Mouse (Mus musculus): ENCODE measurements around the gene Optn. TPM values are rescaled to one million over a fixed set of nuclear protein-coding genes. Genes with fewer than 3 reads are reported as not detected.
"Not testable (repeated sequence)": the region's sequence is repeated elsewhere in the genome, so short reads cannot be mapped to it uniquely, and the experiment has no call there.

Optn gene
- 5.3 and 5.6 TPM in 2 replicates for polyA plus RNA-seq (2015; fragmentation: Nextera tagmentation; extraction: Ambion mirVana)

- Histone ChIP-seq H3K9ac (peak within 1 kb of the TSS; percentile 73), H3K9me3 (no peaks in the 10 kb centered on the region), H3K27ac (no peak within 1 kb of the TSS), H3K4me3 (peak within 1 kb of the TSS; percentile 63), H3K4me1 (peaks cover 11% of the 10 kb centered on the region), H3K27me3 (no peaks in the 10 kb centered on the region), H3K4me2 (replicated peaks) (peak within 1 kb of the TSS; percentile 96), H3K36me3 (no peaks in the 10 kb centered on the region)
- ATAC-seq (ENCODE audit: low FRiP score, low read depth) = peak; percentile 89
- WGBS = 1% methylated on average over 63 of the region's 63 CpGs
Measured at GRCm38 (mm10) chr2:5063299-5064205, at the start of gene Optn. Optn (minus strand) TSS chr2:5064051.

- Histone ChIP-seq H3K4me1 (peaks cover 19% of the 10 kb centered on the region), H3K9me3 (peaks cover 1% of the 10 kb centered on the region; the same call in 1 of the 2 replicates), H3K36me3 (no peaks in the 10 kb centered on the region), H3K9ac (no peak overlapping the region), H3K4me3 (no peak overlapping the region), H3K4me2 (replicated peaks) (no peak overlapping the region), H3K27ac (no peak overlapping the region), H3K27me3 (no peaks in the 10 kb centered on the region)
- ATAC-seq (ENCODE audit: low FRiP score, low read depth) = no peak
- 44% methylated on average over 8 of the region's 8 CpGs for WGBS
Measured at GRCm38 (mm10) chr2:5112785-5113291, 49.0 kb upstream of the Optn start.

- Histone ChIP-seq H3K9me3 (peaks cover 14% of the 10 kb centered on the region), H3K36me3 (no peaks in the 10 kb centered on the region), H3K4me3 (no peak overlapping the region), H3K27me3 (no peaks in the 10 kb centered on the region), H3K9ac (no peak overlapping the region), H3K4me2 (replicated peaks) (no peak overlapping the region), H3K27ac (no peak overlapping the region), H3K4me1 (peaks cover 20% of the 10 kb centered on the region)
- no peak for ATAC-seq (ENCODE audit: low FRiP score, low read depth)
- 66% methylated on average over 1 of the region's 1 CpGs for WGBS
Measured at GRCm38 (mm10) chr2:5102891-5103290, 39.0 kb upstream of the Optn start.

- 81% methylated on average over 10 of the region's 10 CpGs for WGBS
- ATAC-seq (ENCODE audit: low FRiP score, low read depth) = no peak
Measured at GRCm38 (mm10) chr2:5101743-5102245, 37.9 kb upstream of the Optn start.

GRCm38 (mm10) chr2:5099176-5099575 lies 35.3 kb upstream of the Optn start:
- Histone ChIP-seq H3K9ac (no peak overlapping the region), H3K4me2 (replicated peaks) (no peak overlapping the region; the same call in 1 of the 2 replicates), H3K27me3 (no peaks in the 10 kb centered on the region; the same call in 1 of the 2 replicates), H3K36me3 (no peaks in the 10 kb centered on the region), H3K27ac (no peak overlapping the region; the same call in 1 of the 2 replicates), H3K4me3 (no peak overlapping the region), H3K4me1 (peaks cover 23% of the 10 kb centered on the region), H3K9me3 (no peaks in the 10 kb centered on the region; the same call in 1 of the 2 replicates)
- 35% methylated on average over 6 of the region's 6 CpGs for WGBS
- peak; percentile 54; the same call in 1 of the 2 replicates for ATAC-seq (ENCODE audit: low FRiP score, low read depth)

More at GRCm38 (mm10) chr2:5101743-5102245, 37.9 kb upstream of the Optn start:
- no peaks in the 10 kb centered on the region; the same call in 1 of the 2 replicates for H3K27me3 ChIP-seq
- peaks cover 6% of the 10 kb centered on the region for H3K9me3 ChIP-seq
- no peaks in the 10 kb centered on the region for H3K36me3 ChIP-seq
- no peak overlapping the region for H3K9ac ChIP-seq
- H3K27ac ChIP-seq = no peak overlapping the region
- H3K4me1 ChIP-seq = peaks cover 23% of the 10 kb centered on the region
- H3K4me2 ChIP-seq (replicated peaks) = no peak overlapping the region
- H3K4me3 ChIP-seq = no peak overlapping the region

GRCm38 (mm10) chr2:5097786-5098445 lies 34.1 kb upstream of the Optn start:
- Histone ChIP-seq H3K36me3 (no peaks in the 10 kb centered on the region), H3K9ac (peak overlapping the region; percentile 59), H3K4me3 (peak overlapping the region; percentile 30), H3K27ac (no peak overlapping the region), H3K9me3 (no peaks in the 10 kb centered on the region; the same call in 1 of the 2 replicates), H3K27me3 (no peaks in the 10 kb centered on the region; the same call in 1 of the 2 replicates), H3K4me2 (replicated peaks) (peak overlapping the region; percentile 62), H3K4me1 (peaks cover 23% of the 10 kb centered on the region)
- WGBS = 15% methylated on average over 20 of the region's 20 CpGs
- 0 out of 2 replicates have a peak, but pooled peaks have one; percentile 54 for ATAC-seq (ENCODE audit: low FRiP score, low read depth)

GRCm38 (mm10) chr2:5095316-5095715 lies 31.5 kb upstream of the Optn start:
- H3K4me3 ChIP-seq = no peak overlapping the region
- no peak for ATAC-seq (ENCODE audit: low FRiP score, low read depth)
- H3K4me1 ChIP-seq = peaks cover 23% of the 10 kb centered on the region
- no peak overlapping the region for H3K27ac ChIP-seq
- H3K27me3 ChIP-seq = no peaks in the 10 kb centered on the region; the same call in 1 of the 2 replicates
- no peak overlapping the region for H3K4me2 ChIP-seq (replicated peaks)
- H3K9me3 ChIP-seq = no peaks in the 10 kb centered on the region; the same call in 1 of the 2 replicates
- WGBS = 24% methylated on average over 1 of the region's 1 CpGs
- no peaks in the 10 kb centered on the region for H3K36me3 ChIP-seq
- no peak overlapping the region for H3K9ac ChIP-seq

- H3K4me1 ChIP-seq = peaks cover 21% of the 10 kb centered on the region
- H3K4me2 ChIP-seq (replicated peaks) = no peak overlapping the region
- H3K4me3 ChIP-seq = no peak overlapping the region
- ATAC-seq (ENCODE audit: low FRiP score, low read depth) = no peak
- no peak overlapping the region for H3K9ac ChIP-seq
- no peaks in the 10 kb centered on the region; the same call in 1 of the 2 replicates for H3K9me3 ChIP-seq
- WGBS = 83% methylated on average over 5 of the region's 5 CpGs
- no peak overlapping the region for H3K27ac ChIP-seq
- H3K27me3 ChIP-seq = no peaks in the 10 kb centered on the region; the same call in 1 of the 2 replicates
- H3K36me3 ChIP-seq = no peaks in the 10 kb centered on the region
Measured at GRCm38 (mm10) chr2:5094876-5095275, 31.0 kb upstream of the Optn start.

- H3K4me3 ChIP-seq; H3K36me3 ChIP-seq; ATAC-seq (ENCODE audit: low FRiP score, low read depth); H3K9me3 ChIP-seq; H3K9ac ChIP-seq; H3K4me1 ChIP-seq; H3K4me2 ChIP-seq (replicated peaks); H3K27me3 ChIP-seq; H3K27ac ChIP-seq: not testable (repeated sequence)
- 87% methylated on average over 3 of the region's 4 CpGs for WGBS
Measured at GRCm38 (mm10) chr2:5090385-5090784, 26.5 kb upstream of the Optn start.

- H3K27me3 ChIP-seq = no peaks in the 10 kb centered on the region
Measured at GRCm38 (mm10) chr2:5087667-5088066, 23.8 kb upstream of the Optn start.

GRCm38 (mm10) chr2:5083739-5084138 lies 19.9 kb upstream of the Optn start:
- H3K4me2 ChIP-seq (replicated peaks) = no peak overlapping the region
- WGBS = 85% methylated on average over 7 of the region's 7 CpGs

More at GRCm38 (mm10) chr2:5087667-5088066, 23.8 kb upstream of the Optn start:
- Histone ChIP-seq H3K27ac (no peak overlapping the region), H3K4me3 (no peak overlapping the region), H3K4me1 (no peaks in the 10 kb centered on the region), H3K9ac (no peak overlapping the region), H3K4me2 (replicated peaks) (no peak overlapping the region), H3K9me3 (no peaks in the 10 kb centered on the region), H3K36me3 (no peaks in the 10 kb centered on the region)
- no peak for ATAC-seq (ENCODE audit: low FRiP score, low read depth)
- WGBS = 79% methylated on average over 3 of the region's 3 CpGs

More at GRCm38 (mm10) chr2:5083739-5084138, 19.9 kb upstream of the Optn start:
- no peak for ATAC-seq (ENCODE audit: low FRiP score, low read depth)
- no peaks in the 10 kb centered on the region for H3K27me3 ChIP-seq
- H3K36me3 ChIP-seq = no peaks in the 10 kb centered on the region
- H3K9ac ChIP-seq = no peak overlapping the region
- H3K9me3 ChIP-seq = no peaks in the 10 kb centered on the region
- H3K4me1 ChIP-seq = peaks cover 7% of the 10 kb centered on the region
- no peak overlapping the region for H3K27ac ChIP-seq
- H3K4me3 ChIP-seq = no peak overlapping the region

All from limb, embryonic 13.5 days (tissue).